Mouse (Mus musculus): ENCODE measurements around the gene Ifna14. TPM values are rescaled to one million over a fixed set of nuclear protein-coding genes. Genes with fewer than 3 reads are reported as not detected.

Ifna14 gene
- total and polyA plus RNA-seq, 3 experiments: 0.44 TPM; not detected in 2

GRCm38 (mm10) chr4:88547986-88548385, 23.6 kb downstream of the Ifna14 start:
- H3K36me3 ChIP-seq (replicated peaks): no peaks in the 10 kb centered on the region
- no peaks in the 10 kb centered on the region for H3K27me3 ChIP-seq (ENCODE audit: insufficient read depth, low read length)
- H3K4me3 ChIP-seq (ENCODE audit: low read depth, low read length): no peak overlapping the region
- TF ChIP-seq POLR2AphosphoS5 (IDR thresholded peaks at IDR 0.05; ENCODE audit: insufficient replicate concordance, low read depth, low read length) (no peak), TAL1 (conservative IDR thresholded peaks at IDR 0.05; ENCODE audit: low read depth, low read length) (no peak), GATA1 (IDR thresholded peaks at IDR 0.05; ENCODE audit: borderline replicate concordance, low read length) (no peak), CTCF (IDR thresholded peaks at IDR 0.05; ENCODE audit: low read depth, low read length) (no peak), GATA2 (IDR thresholded peaks at IDR 0.05; ENCODE audit: borderline replicate concordance, low read depth, low read length) (no peak)
- H3K9me3 ChIP-seq (replicated peaks): no peaks in the 10 kb centered on the region
- DNase-seq (ENCODE audit: low spot score) (no peak), ATAC-seq (ENCODE audit: extremely low read depth, insufficient number of reproducible peaks, low FRiP score, poor library complexity, severe bottlenecking) (no peak)
- H3K4me1 ChIP-seq (ENCODE audit: insufficient read depth, low read depth, low read length): peaks cover 6% of the 10 kb centered on the region; the same call in 1 of the 2 replicates

GRCm38 (mm10) chr4:88543649-88544234, 27.9 kb downstream of the Ifna14 start:
- ATAC-seq (ENCODE audit: extremely low read depth, insufficient number of reproducible peaks, low FRiP score, poor library complexity, severe bottlenecking) (no peak), DNase-seq (ENCODE audit: low spot score) (peak; percentile 4)
- Histone ChIP-seq H3K36me3 (replicated peaks) (no peaks in the 10 kb centered on the region), H3K27me3 (ENCODE audit: insufficient read depth, low read length) (no peaks in the 10 kb centered on the region), H3K4me3 (ENCODE audit: low read depth, low read length) (no peak overlapping the region), H3K9me3 (replicated peaks) (no peaks in the 10 kb centered on the region), H3K4me1 (ENCODE audit: insufficient read depth, low read depth, low read length) (no peaks in the 10 kb centered on the region)
- TF ChIP-seq GATA1 (IDR thresholded peaks at IDR 0.05; ENCODE audit: borderline replicate concordance, low read length) (no peak), POLR2AphosphoS5 (IDR thresholded peaks at IDR 0.05; ENCODE audit: insufficient replicate concordance, low read depth, low read length) (no peak), TAL1 (conservative IDR thresholded peaks at IDR 0.05; ENCODE audit: low read depth, low read length) (no peak), CTCF (IDR thresholded peaks at IDR 0.05; ENCODE audit: low read depth, low read length) (peak; percentile 63), GATA2 (IDR thresholded peaks at IDR 0.05; ENCODE audit: borderline replicate concordance, low read depth, low read length) (no peak)

GRCm38 (mm10) chr4:88537328-88537727, 34.3 kb downstream of the Ifna14 start:
- Histone ChIP-seq H3K27me3 (ENCODE audit: insufficient read depth, low read length) (no peaks in the 10 kb centered on the region), H3K9me3 (replicated peaks) (no peaks in the 10 kb centered on the region), H3K36me3 (replicated peaks) (no peaks in the 10 kb centered on the region), H3K4me3 (ENCODE audit: low read depth, low read length) (no peak overlapping the region), H3K4me1 (ENCODE audit: insufficient read depth, low read depth, low read length) (no peaks in the 10 kb centered on the region)
- TF ChIP-seq POLR2AphosphoS5 (IDR thresholded peaks at IDR 0.05; ENCODE audit: insufficient replicate concordance, low read depth, low read length) (no peak), CTCF (IDR thresholded peaks at IDR 0.05; ENCODE audit: low read depth, low read length) (no peak), GATA2 (IDR thresholded peaks at IDR 0.05; ENCODE audit: borderline replicate concordance, low read depth, low read length) (no peak), TAL1 (conservative IDR thresholded peaks at IDR 0.05; ENCODE audit: low read depth, low read length) (no peak), GATA1 (IDR thresholded peaks at IDR 0.05; ENCODE audit: borderline replicate concordance, low read length) (no peak)
- no peak for ATAC-seq (ENCODE audit: extremely low read depth, insufficient number of reproducible peaks, low FRiP score, poor library complexity, severe bottlenecking)
- no peak for DNase-seq (ENCODE audit: low spot score)

GRCm38 (mm10) chr4:88536640-88537039, 35.0 kb downstream of the Ifna14 start:
- DNase-seq (ENCODE audit: low spot score) (no peak), ATAC-seq (ENCODE audit: extremely low read depth, insufficient number of reproducible peaks, low FRiP score, poor library complexity, severe bottlenecking) (no peak)
- H3K9me3 ChIP-seq (replicated peaks): no peaks in the 10 kb centered on the region
- H3K4me3 ChIP-seq (ENCODE audit: low read depth, low read length): no peak overlapping the region
- TF ChIP-seq GATA1 (IDR thresholded peaks at IDR 0.05; ENCODE audit: borderline replicate concordance, low read length): no peak
- no peak for TF ChIP-seq GATA2 (IDR thresholded peaks at IDR 0.05; ENCODE audit: borderline replicate concordance, low read depth, low read length)
- TF ChIP-seq POLR2AphosphoS5 (IDR thresholded peaks at IDR 0.05; ENCODE audit: insufficient replicate concordance, low read depth, low read length): no peak
- no peak for TF ChIP-seq TAL1 (conservative IDR thresholded peaks at IDR 0.05; ENCODE audit: low read depth, low read length)
- no peak for TF ChIP-seq CTCF (IDR thresholded peaks at IDR 0.05; ENCODE audit: low read depth, low read length)
- H3K4me1 ChIP-seq (ENCODE audit: insufficient read depth, low read depth, low read length): no peaks in the 10 kb centered on the region
- no peaks in the 10 kb centered on the region for H3K36me3 ChIP-seq (replicated peaks)
- no peaks in the 10 kb centered on the region for H3K27me3 ChIP-seq (ENCODE audit: insufficient read depth, low read length)

- Histone ChIP-seq H3K27me3 (ENCODE audit: insufficient read depth, low read length) (no peaks in the 10 kb centered on the region), H3K36me3 (replicated peaks) (no peaks in the 10 kb centered on the region), H3K9me3 (replicated peaks) (no peaks in the 10 kb centered on the region), H3K4me3 (ENCODE audit: low read depth, low read length) (no peak overlapping the region), H3K4me1 (ENCODE audit: insufficient read depth, low read depth, low read length) (no peaks in the 10 kb centered on the region)
- DNase-seq (ENCODE audit: low spot score) (no peak), ATAC-seq (ENCODE audit: extremely low read depth, insufficient number of reproducible peaks, low FRiP score, poor library complexity, severe bottlenecking) (no peak)
- TF ChIP-seq GATA2 (IDR thresholded peaks at IDR 0.05; ENCODE audit: borderline replicate concordance, low read depth, low read length) (no peak), CTCF (IDR thresholded peaks at IDR 0.05; ENCODE audit: low read depth, low read length) (no peak), TAL1 (conservative IDR thresholded peaks at IDR 0.05; ENCODE audit: low read depth, low read length) (no peak), GATA1 (IDR thresholded peaks at IDR 0.05; ENCODE audit: borderline replicate concordance, low read length) (no peak), POLR2AphosphoS5 (IDR thresholded peaks at IDR 0.05; ENCODE audit: insufficient replicate concordance, low read depth, low read length) (no peak)
These were observed 35.9 kb downstream of the Ifna14 start for GRCm38 (mm10) chr4:88535742-88536141.

- H3K9me3 ChIP-seq (replicated peaks): no peaks in the 10 kb centered on the region
- ATAC-seq (ENCODE audit: extremely low read depth, insufficient number of reproducible peaks, low FRiP score, poor library complexity, severe bottlenecking): no peak
- no peaks in the 10 kb centered on the region for H3K27me3 ChIP-seq (ENCODE audit: insufficient read depth, low read length)
- no peak overlapping the region for H3K4me3 ChIP-seq (ENCODE audit: low read depth, low read length)
- DNase-seq (ENCODE audit: low spot score): no peak
- no peak for TF ChIP-seq POLR2AphosphoS5 (IDR thresholded peaks at IDR 0.05; ENCODE audit: insufficient replicate concordance, low read depth, low read length)
- no peaks in the 10 kb centered on the region for H3K36me3 ChIP-seq (replicated peaks)
- H3K4me1 ChIP-seq (ENCODE audit: insufficient read depth, low read depth, low read length): no peaks in the 10 kb centered on the region
These were observed 36.7 kb downstream of the Ifna14 start for GRCm38 (mm10) chr4:88534903-88535302.

Measured in G1E (cell line).